Mouse (Mus musculus): ENCODE data around the gene Zfp184. TPM values are rescaled to one million over a fixed set of nuclear protein-coding genes. Genes with fewer than 3 reads are reported as not detected.
A peak's percentile ranks its signal among the peaks of the same experiment; 100 is the strongest.

The Zfp184 gene
- total and polyA plus RNA-seq, 3 experiments, result 0.43 to 0.73 (median 0.70) TPM

GRCm38 (mm10) chr13:21914599-21914998 lies 30.3 kb upstream of the Zfp184 start:
- 27% methylated on average over 14 of the region's 14 CpGs for WGBS
- Histone ChIP-seq H3K27me3 (ENCODE audit: control insufficient read depth, insufficient read depth, low read length) (no peaks in the 10 kb centered on the region), H3K27ac (peak overlapping the region; percentile 34), H3K4me1 (ENCODE audit: control insufficient read depth, insufficient read depth, low read length) (peaks cover 2% of the 10 kb centered on the region; the same call in 1 of the 2 replicates), H3K36me3 (ENCODE audit: control insufficient read depth, insufficient read depth, low read length) (no peaks in the 10 kb centered on the region), H3K79me2 (replicated peaks; ENCODE audit: control insufficient read depth, insufficient read depth, low read length) (no peaks in the 10 kb centered on the region), H3K9ac (ENCODE audit: low read depth, low read length) (peak overlapping the region; percentile 57), H3K4me3 (peak overlapping the region; percentile 47)
- DNase-seq, result peak; percentile 57 to 67
- TF ChIP-seq CTCF (IDR thresholded peaks at IDR 0.05) (no peak), EP300 (IDR thresholded peaks at IDR 0.05; ENCODE audit: insufficient read depth, low read depth, low read length) (0 out of 2 replicates have a peak, but pooled peaks have one; percentile 13), POLR2A (IDR thresholded peaks at IDR 0.05; ENCODE audit: insufficient read depth, low read depth, low read length) (no peak)
- intact Hi-C loops (cut with DNase I), result loop anchor here (10.0 kb wide), 2 partner anchors 60 to 200 kb away; partner anchors contain the start of genes Hist1h2ai, Hist1h2bl and Hist1h3h

- no peak overlapping the region for H3K27ac ChIP-seq
- DNase-seq, result no peak
- peaks cover 2% of the 10 kb centered on the region; the same call in 1 of the 2 replicates for H3K4me1 ChIP-seq (ENCODE audit: control insufficient read depth, insufficient read depth, low read length)
- H3K9ac ChIP-seq (ENCODE audit: low read depth, low read length), result no peak overlapping the region
- no peaks in the 10 kb centered on the region for H3K27me3 ChIP-seq (ENCODE audit: control insufficient read depth, insufficient read depth, low read length)
- H3K36me3 ChIP-seq (ENCODE audit: control insufficient read depth, insufficient read depth, low read length), result no peaks in the 10 kb centered on the region
- intact Hi-C loops (cut with DNase I), result loop anchor here (5.0 to 10.0 kb wide), 3 partner anchors 61 to 201 kb away; partner anchors contain the start of genes Hist1h2ai, Hist1h2bl and Hist1h3h
- 77% methylated on average over 5 of the region's 5 CpGs for WGBS
- no peak overlapping the region for H3K4me3 ChIP-seq
- TF ChIP-seq POLR2A (IDR thresholded peaks at IDR 0.05; ENCODE audit: insufficient read depth, low read depth, low read length) (no peak), EP300 (IDR thresholded peaks at IDR 0.05; ENCODE audit: insufficient read depth, low read depth, low read length) (no peak), CTCF (IDR thresholded peaks at IDR 0.05) (no peak)
- no peaks in the 10 kb centered on the region for H3K79me2 ChIP-seq (replicated peaks; ENCODE audit: control insufficient read depth, insufficient read depth, low read length)
Measured at GRCm38 (mm10) chr13:21915487-21915886, 29.4 kb upstream of the Zfp184 start.

DNA sequence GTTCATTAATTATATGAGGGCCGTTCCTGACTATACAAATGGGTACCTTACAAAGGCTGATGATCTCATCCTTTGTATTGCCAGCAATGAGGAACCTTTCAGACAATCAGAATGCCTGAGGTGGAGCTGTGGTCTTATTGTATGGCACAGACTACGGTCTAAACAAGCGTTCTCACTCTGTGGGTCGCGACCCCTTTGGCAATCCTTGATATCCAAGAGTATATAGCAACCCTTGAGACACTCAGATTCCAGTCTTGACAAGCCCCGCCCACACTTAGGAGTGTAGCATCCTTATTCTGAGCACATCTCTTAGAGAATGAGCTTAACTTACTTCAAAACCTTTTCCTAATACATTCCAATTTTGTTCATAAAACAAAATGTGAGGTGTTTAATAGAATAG lies 28.8 kb upstream of the Zfp184 start:
- Histone ChIP-seq H3K36me3 (ENCODE audit: control insufficient read depth, insufficient read depth, low read length) (no peaks in the 10 kb centered on the region), H3K27me3 (ENCODE audit: control insufficient read depth, insufficient read depth, low read length) (no peaks in the 10 kb centered on the region), H3K4me1 (ENCODE audit: control insufficient read depth, insufficient read depth, low read length) (peaks cover 2% of the 10 kb centered on the region; the same call in 1 of the 2 replicates), H3K27ac (no peak overlapping the region), H3K4me3 (no peak overlapping the region), H3K9ac (ENCODE audit: low read depth, low read length) (no peak overlapping the region), H3K79me2 (replicated peaks; ENCODE audit: control insufficient read depth, insufficient read depth, low read length) (no peaks in the 10 kb centered on the region)
- TF ChIP-seq POLR2A (IDR thresholded peaks at IDR 0.05; ENCODE audit: insufficient read depth, low read depth, low read length) (no peak), CTCF (IDR thresholded peaks at IDR 0.05) (no peak), EP300 (IDR thresholded peaks at IDR 0.05; ENCODE audit: insufficient read depth, low read depth, low read length) (no peak)
- WGBS, result 55% methylated on average over 6 of the region's 6 CpGs
- DNase-seq, result no peak
- intact Hi-C loops (cut with DNase I), result loop anchor here (5.0 to 10.0 kb wide), 3 partner anchors 61 to 201 kb away; partner anchors contain the start of genes Hist1h2ai, Hist1h2bl and Hist1h3h

GRCm38 (mm10) chr13:21917040-21917439 lies 27.9 kb upstream of the Zfp184 start:
- Histone ChIP-seq H3K36me3 (ENCODE audit: control insufficient read depth, insufficient read depth, low read length) (no peaks in the 10 kb centered on the region), H3K9ac (ENCODE audit: low read depth, low read length) (no peak overlapping the region), H3K27me3 (ENCODE audit: control insufficient read depth, insufficient read depth, low read length) (no peaks in the 10 kb centered on the region), H3K27ac (no peak overlapping the region), H3K4me1 (ENCODE audit: control insufficient read depth, insufficient read depth, low read length) (peaks cover 2% of the 10 kb centered on the region; the same call in 1 of the 2 replicates), H3K4me3 (no peak overlapping the region), H3K79me2 (replicated peaks; ENCODE audit: control insufficient read depth, insufficient read depth, low read length) (no peaks in the 10 kb centered on the region)
- intact Hi-C loops (cut with DNase I), result loop anchor here (5.0 to 10.0 kb wide), 3 partner anchors 62 to 202 kb away; partner anchors contain the start of genes Hist1h2ai, Hist1h2bl and Hist1h3h
- 36% methylated on average over 13 of the region's 13 CpGs for WGBS
- DNase-seq, result peak; percentile 24 to 43
- no peak for TF ChIP-seq POLR2A (IDR thresholded peaks at IDR 0.05; ENCODE audit: insufficient read depth, low read depth, low read length)
- TF ChIP-seq EP300 (IDR thresholded peaks at IDR 0.05; ENCODE audit: insufficient read depth, low read depth, low read length), result no peak
- no peak for TF ChIP-seq CTCF (IDR thresholded peaks at IDR 0.05)

DNA sequence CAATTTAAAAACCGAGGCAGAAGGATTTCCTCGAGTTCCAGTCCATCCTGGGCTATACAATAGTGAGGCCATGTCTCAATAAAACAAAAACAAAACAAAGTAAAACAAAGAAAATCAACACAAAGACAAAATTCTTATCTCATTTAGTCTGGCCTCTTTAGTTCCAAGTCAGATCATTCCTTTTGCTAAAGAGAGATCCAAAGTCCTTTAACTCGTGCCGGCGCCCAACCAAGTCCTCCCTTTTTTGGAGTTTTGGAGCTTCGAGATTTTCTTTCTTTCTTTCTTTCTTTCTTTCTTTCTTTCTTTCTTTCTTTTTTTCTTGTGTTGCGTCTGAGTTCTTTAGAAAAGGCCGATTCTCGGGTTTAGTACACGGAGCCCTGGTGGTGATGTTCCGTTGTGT lies 27.4 kb upstream of the Zfp184 start:
- intact Hi-C loops (cut with DNase I), result loop anchor here (5.0 to 10.0 kb wide), 3 partner anchors 63 to 203 kb away; partner anchors contain the start of genes Hist1h2ai, Hist1h2bl and Hist1h3h
- Histone ChIP-seq H3K79me2 (replicated peaks; ENCODE audit: control insufficient read depth, insufficient read depth, low read length) (no peaks in the 10 kb centered on the region), H3K36me3 (ENCODE audit: control insufficient read depth, insufficient read depth, low read length) (no peaks in the 10 kb centered on the region), H3K9ac (ENCODE audit: low read depth, low read length) (no peak overlapping the region), H3K27ac (no peak overlapping the region), H3K4me1 (ENCODE audit: control insufficient read depth, insufficient read depth, low read length) (peaks cover 2% of the 10 kb centered on the region; the same call in 1 of the 2 replicates), H3K27me3 (ENCODE audit: control insufficient read depth, insufficient read depth, low read length) (no peaks in the 10 kb centered on the region), H3K4me3 (no peak overlapping the region)
- TF ChIP-seq EP300 (IDR thresholded peaks at IDR 0.05; ENCODE audit: insufficient read depth, low read depth, low read length), result no peak
- no peak for TF ChIP-seq POLR2A (IDR thresholded peaks at IDR 0.05; ENCODE audit: insufficient read depth, low read depth, low read length)
- TF ChIP-seq CTCF (IDR thresholded peaks at IDR 0.05), result no peak
- 32% methylated on average over 11 of the region's 11 CpGs for WGBS
- no peak for DNase-seq

DNA sequence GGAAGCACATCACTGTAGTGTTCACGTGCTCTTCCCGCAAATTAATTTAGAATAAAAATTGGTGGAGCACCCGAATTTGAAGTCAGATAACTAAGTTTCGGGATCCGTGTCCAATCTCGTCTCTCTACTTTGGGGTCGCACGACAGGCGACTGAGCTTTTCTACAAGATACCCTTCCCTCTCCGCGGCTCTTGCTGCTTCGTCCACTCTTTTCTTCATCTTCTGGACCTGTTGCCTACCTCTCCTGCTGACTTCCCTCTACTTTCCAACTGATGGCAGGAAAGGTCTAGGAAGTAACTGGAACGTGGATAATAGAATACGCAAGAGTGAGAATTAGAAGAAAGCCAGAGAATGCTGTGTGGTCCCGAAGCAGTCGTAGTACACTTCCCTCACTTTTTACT lies 26.9 kb upstream of the Zfp184 start:
- Histone ChIP-seq H3K79me2 (replicated peaks; ENCODE audit: control insufficient read depth, insufficient read depth, low read length) (no peaks in the 10 kb centered on the region), H3K4me1 (ENCODE audit: control insufficient read depth, insufficient read depth, low read length) (peaks cover 2% of the 10 kb centered on the region; the same call in 1 of the 2 replicates), H3K27ac (no peak overlapping the region), H3K36me3 (ENCODE audit: control insufficient read depth, insufficient read depth, low read length) (no peaks in the 10 kb centered on the region), H3K4me3 (peak overlapping the region; percentile 55), H3K27me3 (ENCODE audit: control insufficient read depth, insufficient read depth, low read length) (no peaks in the 10 kb centered on the region), H3K9ac (ENCODE audit: low read depth, low read length) (no peak overlapping the region)
- intact Hi-C loops (cut with DNase I), result loop anchor here (2.0 to 10.0 kb wide), 4 partner anchors 23 to 203 kb away; partner anchors contain the start of genes Hist1h2ai, Hist1h2bl and Hist1h3h
- TF ChIP-seq CTCF (IDR thresholded peaks at IDR 0.05), result no peak
- no peak for TF ChIP-seq POLR2A (IDR thresholded peaks at IDR 0.05; ENCODE audit: insufficient read depth, low read depth, low read length)
- no peak for TF ChIP-seq EP300 (IDR thresholded peaks at IDR 0.05; ENCODE audit: insufficient read depth, low read depth, low read length)
- WGBS, result 16% methylated on average over 16 of the region's 16 CpGs
- DNase-seq, result no peak

All from heart, adult 2 months (tissue).